Mouse (Mus musculus) myocyte (in vitro differentiated cells): ENCODE data around the gene Tent4a.

Experiments
- CEBPB ChIP-seq: IDR thresholded peaks from 2 replicates; pipeline ENCODE4 v1.6.1; 2011; ENCODE audit warnings: mild to moderate bottlenecking, moderate library complexity; ENCODE audit not compliant: poor library complexity, insufficient read depth, severe bottlenecking
- E2F4 ChIP-seq: IDR thresholded peaks from one replicate; pipeline ENCODE4 v1.6.1; 2011; ENCODE audit warnings: mild to moderate bottlenecking, control low read depth, moderate library complexity; ENCODE audit not compliant: insufficient read depth
- MAX ChIP-seq: IDR thresholded peaks from one replicate; pipeline ENCODE4 v1.6.1; 2011; ENCODE audit warnings: low read depth, mild to moderate bottlenecking, control low read depth
- MYOD1 ChIP-seq, 3 experiments: IDR thresholded peaks; one replicate each; pipeline ENCODE4 v1.6.1; 2011; ENCODE audit warnings: control low read depth in 2 of 3, low read depth in 2 of 3, mild to moderate bottlenecking in 2 of 3, moderate library complexity in 1 of 3; ENCODE audit not compliant: insufficient read length in 2 of 3, control insufficient read depth in 1 of 3
- MYOG ChIP-seq, 3 experiments: IDR thresholded peaks; one replicate each; pipeline ENCODE4 v1.6.1; 2011; ENCODE audit warnings: control low read depth in 2 of 3, low read depth in 2 of 3, mild to moderate bottlenecking in 2 of 3; ENCODE audit not compliant: insufficient read length in 2 of 3, control insufficient read depth in 1 of 3, insufficient read depth in 1 of 3
- POLR2A ChIP-seq: IDR thresholded peaks from one replicate; pipeline ENCODE4 v1.6.1; 2011; ENCODE audit warnings: low read depth, mild to moderate bottlenecking, control low read depth, moderate library complexity; ENCODE audit not compliant: insufficient read length
- SRF ChIP-seq: IDR thresholded peaks from one replicate; pipeline ENCODE4 v1.6.1; 2011; ENCODE audit warnings: low read depth; ENCODE audit not compliant: control insufficient read depth, insufficient read length
- TCF3 ChIP-seq: IDR thresholded peaks from one replicate; pipeline ENCODE4 v1.6.1; 2011; ENCODE audit warnings: low read depth, control low read depth; ENCODE audit not compliant: insufficient read length
- USF1 ChIP-seq: IDR thresholded peaks from one replicate; pipeline ENCODE4 v1.6.1; 2011; ENCODE audit warnings: low read depth, mild to moderate bottlenecking, control low read depth, moderate library complexity

DNA sequence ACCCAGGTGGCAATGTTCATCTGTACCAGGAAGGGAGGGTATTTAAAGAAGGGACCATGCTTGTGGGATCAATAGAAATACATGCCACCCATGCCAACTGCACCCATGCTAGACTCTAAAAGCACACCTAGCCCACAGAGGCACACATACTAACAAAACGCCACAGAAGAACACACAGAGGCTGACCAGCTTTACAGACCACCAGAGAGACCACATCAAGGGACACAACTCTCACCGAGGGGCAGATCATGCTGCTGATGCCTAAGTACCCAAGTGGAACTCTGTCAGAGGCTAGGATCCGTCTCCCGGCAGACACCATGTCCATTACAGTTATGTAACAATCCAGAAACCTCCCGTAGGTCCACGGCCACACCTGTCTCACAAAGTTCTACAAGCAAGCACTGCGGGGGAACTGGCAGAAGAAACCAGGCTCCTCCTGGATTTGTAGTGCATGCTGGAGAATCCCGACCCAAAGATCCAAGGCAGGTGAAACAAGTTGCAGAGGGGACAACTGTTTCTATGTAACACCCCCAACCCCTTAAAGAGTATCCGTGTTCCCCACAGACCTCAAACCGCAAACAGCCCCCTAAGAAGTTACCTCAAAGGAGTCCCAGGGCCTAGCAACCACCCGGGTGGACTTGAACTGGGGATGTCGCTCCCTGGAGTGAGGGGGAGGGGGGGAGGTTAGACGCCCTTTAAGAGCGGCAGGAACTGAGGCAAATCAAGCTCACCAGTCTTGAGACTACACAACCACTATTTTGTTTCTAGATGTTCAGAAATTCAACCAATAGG, 2.1 kb downstream of the Tent4a start:
- TF ChIP-seq POLR2A = no peak
- TF ChIP-seq MAX = no peak
- TF ChIP-seq MYOG (IDR thresholded peaks at IDR 0.05; ENCODE audit: control insufficient read depth in 1 of 3, insufficient read depth in 1 of 3, insufficient read length in 2 of 3, low read depth in 2 of 3) = no peak
- no peak for TF ChIP-seq SRF
- no peak for TF ChIP-seq E2F4
- TF ChIP-seq CEBPB = no peak
- no peak for TF ChIP-seq MYOD1 (IDR thresholded peaks at IDR 0.05; ENCODE audit: control insufficient read depth in 1 of 3, insufficient read length in 2 of 3, low read depth in 2 of 3)
- no peak for TF ChIP-seq TCF3
- no peak for TF ChIP-seq USF1
